Mouse (Mus musculus) gastrocnemius, postnatal 25 days (tissue): ENCODE data around the gene Cox6b2. TPM values are rescaled to one million over a fixed set of nuclear protein-coding genes. Genes with fewer than 3 reads are reported as not detected.
"Not testable (repeated sequence)": the region's sequence is repeated elsewhere in the genome, so short reads cannot be mapped to it uniquely, and the experiment has no call there.

Source experiments
- DNase-seq: peaks from one replicate; pipeline ENCODE4 v3.0.0; 2022
- long read RNA-seq, 2 experiments: library from polyadenylated mRNA; stranded (forward); transcript quantifications; one replicate each; pipeline ENCODE4 v2.0.0; 2021
- total RNA-seq, 2 experiments: library from RNA; stranded (reverse); gene quantifications; 1 replicate in 1 of 2; 2 replicates in 1 of 2; pipeline ENCODE4 v1.2.3; 2021

Gene Cox6b2
- total RNA-seq, result 1 to 10 TPM; 1.4 to 2.2 TPM
- long read RNA-seq, experiment 1, result 0 reads
- long read RNA-seq, experiment 2, partial matches to known transcripts, result 0 of 4 reads
- long read RNA-seq, experiment 2, other reads (novel, unspliced or antisense), result 0 of 4 reads

DNA sequence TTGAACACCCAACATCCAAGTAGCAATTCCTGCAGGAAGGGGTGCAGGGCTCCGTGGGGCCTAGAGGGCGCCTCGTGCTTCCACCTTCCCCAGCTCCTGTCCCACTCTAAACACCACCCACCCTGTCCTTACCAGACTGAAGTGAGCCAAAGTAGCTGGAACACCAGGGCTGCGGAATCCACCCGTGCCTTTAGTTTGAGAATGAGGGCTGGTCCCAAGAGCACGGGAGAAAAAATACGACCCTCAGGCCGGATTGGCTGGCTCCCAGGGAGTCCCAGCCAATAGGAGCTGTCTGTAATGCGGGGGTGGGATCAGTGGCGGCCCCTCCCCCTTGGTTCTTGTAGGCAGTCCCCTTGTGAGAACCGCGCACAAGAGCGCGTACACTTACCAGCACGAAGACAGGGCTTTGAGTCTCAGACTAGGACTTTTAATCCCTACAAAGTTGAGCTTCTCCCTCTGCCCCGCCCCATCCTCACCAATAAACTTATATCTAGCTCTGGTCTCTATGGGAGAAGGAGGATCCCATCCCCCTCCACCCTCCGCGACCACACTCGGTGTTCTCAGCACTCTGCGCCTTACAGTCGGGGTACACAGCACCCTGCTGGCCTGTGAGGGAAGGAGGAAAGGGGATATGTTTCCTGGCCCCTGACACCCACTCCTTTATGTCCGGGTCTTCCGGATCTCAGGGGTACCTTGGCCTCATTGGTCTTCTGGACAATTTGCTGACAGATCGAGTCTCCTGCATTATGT lies at the start of gene Cox6b2:
Gene Cox6b2, minus strand, starts transcription at position 274 of the 750 bp plus-strand sequence.
- DNase-seq, result peak; percentile 49

DNA sequence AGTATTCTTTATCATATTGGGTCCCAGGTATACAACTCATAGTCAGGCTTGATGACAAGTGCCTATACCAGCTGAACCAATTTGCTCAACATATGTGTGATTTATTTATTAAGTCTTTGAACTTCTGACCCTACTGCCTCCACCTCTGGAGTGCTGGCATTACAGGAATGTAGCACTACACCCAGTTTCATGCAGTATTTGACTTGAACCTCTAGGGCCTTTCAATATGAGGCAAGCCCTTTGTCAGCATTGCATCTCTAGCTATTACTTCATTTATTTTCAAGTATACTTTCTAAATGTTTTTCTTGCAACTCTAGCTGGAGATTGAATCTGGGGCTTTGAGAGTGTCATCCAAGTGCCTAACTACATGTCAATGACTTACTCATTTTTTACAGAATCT lies 49.4 kb upstream of the Cox6b2 start:
- no peak for DNase-seq

DNA sequence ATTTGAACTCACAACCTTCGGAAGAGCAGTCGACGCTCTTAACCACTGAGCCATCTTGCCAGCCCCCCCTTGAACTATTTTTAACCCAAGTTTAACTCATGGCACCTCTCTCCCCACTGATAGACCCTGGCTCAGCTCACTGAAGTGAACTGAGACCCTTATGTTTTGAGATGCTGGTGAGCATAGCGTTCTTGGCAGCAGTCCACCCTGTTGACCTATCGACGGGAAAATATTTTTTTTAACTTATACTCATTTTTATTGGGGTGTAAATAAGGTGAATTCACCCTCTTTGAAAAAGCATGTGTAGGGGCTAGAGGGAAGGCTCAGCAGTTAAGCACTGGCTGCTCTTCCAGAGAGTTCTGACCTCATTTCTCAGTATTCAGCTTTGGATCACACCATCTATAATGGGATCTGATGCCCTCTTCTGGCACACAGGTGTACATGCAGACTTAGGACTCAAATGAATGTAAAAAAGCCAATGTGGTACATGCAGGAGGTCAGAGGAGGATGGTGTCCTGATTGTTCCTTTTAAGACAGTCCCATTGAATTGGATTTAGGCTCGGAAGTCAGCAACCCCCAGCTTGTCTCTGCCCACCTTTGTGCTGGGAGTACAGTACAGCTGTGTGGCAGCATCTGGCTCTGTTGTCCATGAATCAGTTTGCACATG lies 43.0 kb upstream of the Cox6b2 start:
- DNase-seq, result no peak

DNA sequence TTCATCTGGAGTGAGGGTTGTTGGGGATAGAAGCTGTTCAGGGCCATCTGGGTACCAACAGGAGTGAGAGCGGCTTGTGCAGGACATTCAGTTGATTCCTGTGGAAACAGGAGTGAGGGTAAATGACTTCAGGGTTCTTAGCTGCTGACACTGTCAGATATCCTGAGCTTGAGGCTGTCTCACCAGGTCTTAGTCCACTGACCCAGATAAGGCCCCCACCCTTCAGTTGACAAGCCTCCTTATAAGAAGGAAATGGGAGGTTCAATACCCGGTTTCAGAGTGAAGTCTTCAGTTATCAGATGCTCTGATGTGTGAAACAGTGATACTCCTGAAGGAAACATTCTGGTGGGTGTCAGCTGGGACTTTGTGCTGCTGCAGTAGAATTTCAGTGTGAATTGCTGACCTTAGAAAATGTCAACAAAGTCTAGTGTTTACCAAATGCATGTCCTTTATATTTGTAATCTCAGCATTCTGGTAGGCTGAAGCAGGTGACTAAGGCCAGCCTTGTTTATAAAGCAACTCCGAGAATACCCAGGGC lies 41.8 kb upstream of the Cox6b2 start:
- no peak for DNase-seq

DNA sequence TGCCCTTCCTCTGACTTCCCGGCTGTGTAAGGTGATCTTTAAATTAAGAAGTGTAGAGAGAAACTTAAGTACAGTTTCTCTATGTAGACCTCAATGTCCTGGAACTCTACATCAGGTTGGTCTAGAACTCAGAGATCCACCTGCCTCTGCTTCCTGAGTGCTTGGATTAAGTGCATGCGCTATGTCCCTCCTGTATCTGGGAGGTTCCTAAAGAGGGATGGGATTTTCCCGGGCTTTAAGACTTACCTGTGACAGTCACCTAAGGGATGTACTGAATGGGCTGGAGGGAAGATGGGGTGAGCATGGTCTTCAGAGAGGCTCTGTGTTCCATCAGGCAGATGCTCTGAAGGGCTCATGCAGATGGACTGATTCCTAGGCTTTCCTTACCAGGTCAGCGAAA lies 40.8 kb upstream of the Cox6b2 start:
- no peak for DNase-seq

DNA sequence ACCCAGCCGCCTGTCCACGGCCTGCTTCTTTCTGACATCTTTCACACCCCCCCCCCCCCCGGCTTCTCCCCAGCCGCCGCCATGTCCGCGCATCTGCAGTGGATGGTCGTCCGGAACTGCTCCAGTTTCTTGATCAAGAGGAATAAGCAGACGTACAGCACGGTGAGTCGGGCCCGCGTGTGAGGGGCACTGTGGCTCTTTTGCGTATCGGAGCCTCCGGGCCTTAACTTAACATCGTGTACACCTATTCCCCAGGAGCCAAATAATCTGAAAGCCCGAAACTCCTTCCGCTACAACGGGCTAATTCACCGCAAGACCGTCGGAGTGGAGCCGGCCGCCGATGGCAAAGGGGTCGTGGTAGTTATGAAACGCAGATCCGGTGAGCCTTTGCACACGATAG lies 40.4 kb upstream of the Cox6b2 start:
- not testable (repeated sequence) for DNase-seq

DNA sequence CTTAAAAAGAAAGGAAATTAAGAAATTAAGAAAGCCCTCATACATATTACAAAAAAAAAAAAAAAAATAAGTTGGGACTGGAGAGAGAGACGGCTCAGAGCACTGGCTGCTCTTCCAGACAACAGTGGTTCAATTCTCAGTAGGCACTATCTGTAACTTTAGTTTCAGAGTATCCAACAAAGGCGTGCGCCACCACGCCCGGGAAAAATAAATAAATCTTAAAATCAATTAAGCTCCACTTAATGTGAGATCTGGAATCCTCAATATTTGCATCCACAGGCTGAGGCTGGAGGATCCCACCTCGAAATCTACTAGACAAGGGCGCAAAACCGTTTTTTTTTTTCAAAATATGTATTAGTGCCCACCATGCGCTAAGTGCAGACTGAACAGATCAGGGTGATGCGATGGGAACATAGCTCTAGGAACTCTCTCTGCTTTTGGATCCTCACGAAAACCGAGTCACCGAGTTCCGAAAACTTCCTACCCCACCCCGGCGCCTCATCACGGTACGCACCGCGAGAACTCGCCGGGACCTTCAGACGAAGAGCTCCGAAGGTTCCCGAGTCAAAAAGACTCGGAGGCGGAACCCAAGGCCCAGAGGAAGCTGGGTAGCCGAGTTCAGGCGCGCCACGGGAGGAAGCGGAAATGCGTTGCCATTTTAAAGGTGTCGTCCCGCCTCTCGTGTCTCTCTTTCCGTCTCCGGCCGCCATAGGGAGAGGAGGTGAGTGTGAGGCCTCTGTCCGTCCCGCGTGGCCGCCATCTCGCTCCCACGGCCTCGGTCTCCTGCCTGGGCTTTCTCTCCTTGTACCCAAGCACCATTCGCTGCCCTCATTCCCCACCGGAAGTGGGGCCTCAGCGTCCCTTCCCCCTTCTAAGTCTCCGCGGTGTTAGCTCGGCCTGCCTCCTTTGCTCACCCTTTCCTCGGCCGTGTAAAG lies 39.7 kb upstream of the Cox6b2 start, which contains the start of gene Rpl28:
Gene Rpl28, plus strand, starts transcription at position 597 of the 935 bp plus-strand sequence.
- DNase-seq, result peak; percentile 95

DNA sequence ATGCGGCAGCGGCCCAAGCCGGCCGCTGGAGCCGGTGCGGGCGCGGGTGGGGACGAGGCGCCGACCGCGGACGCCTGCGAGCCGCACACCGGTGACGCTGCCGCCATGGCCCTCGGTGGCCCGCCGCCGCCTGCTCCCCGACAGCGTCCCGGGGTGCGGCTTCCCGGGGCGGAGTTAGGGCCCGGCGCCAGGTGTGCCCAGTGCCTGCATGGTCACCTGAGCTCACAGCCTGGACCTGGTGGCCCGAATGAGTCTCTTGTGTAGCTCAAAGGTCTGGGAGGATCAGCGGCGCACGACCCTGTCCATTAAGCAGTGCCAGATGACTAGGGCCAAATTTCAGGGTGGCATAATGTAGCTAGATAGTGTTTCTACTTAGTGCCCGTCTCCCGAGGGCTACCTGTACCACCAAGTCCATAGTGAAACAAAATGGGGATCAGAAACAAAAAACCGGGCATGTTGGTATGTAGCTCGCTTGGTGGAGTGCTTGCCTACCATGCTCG lies 36.6 kb upstream of the Cox6b2 start, which contains the start of gene Tmem238:
Gene Tmem238, minus strand, starts transcription at position 221 of the 500 bp plus-strand sequence.
- DNase-seq, result peak; percentile 54

DNA sequence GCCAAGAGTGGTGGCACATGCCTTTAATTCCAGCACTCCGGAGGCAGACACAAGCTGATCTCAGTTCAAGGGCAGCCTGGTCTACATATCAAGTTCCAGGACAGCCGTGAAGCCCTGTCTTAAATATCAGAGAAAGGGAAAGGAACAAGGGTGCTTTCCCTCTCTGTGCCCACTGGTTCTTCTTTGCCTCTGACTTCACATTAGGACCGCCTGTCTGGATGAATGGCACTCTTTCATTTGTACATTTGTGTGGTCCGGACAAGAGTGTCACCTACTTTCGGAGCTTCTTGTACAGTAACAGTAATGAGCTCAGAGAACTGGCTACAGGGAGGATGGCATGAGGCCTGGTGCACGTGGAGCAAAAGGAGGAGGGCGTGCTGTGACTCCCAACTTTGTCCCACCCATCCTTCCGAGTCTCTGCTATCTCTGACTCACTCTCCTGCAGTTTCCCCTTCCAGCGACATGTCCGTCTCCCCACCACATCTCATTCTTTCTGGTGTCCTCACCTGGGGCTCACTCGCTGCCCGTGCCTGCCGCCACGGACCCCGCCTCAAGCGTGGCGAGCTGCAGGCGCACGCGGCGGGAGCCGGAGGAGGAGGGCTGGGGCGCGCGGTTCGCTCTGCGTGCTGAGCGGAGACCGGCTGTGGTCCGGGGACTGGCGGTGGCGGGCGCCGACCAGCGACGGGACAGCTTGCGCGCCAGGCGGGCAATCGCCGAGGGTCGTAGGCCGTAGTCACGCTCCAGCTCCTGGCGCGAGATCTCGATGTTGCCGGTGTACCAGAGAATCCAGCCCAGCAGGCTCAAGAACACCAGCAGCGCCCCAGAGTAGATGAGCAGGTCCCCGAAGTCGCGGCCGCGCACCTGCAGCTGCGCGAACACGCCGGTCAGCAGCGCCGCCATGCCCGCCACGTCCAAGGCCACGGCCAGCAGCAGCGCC lies 35.9 kb upstream of the Cox6b2 start:
- peak; percentile 53 for DNase-seq

DNA sequence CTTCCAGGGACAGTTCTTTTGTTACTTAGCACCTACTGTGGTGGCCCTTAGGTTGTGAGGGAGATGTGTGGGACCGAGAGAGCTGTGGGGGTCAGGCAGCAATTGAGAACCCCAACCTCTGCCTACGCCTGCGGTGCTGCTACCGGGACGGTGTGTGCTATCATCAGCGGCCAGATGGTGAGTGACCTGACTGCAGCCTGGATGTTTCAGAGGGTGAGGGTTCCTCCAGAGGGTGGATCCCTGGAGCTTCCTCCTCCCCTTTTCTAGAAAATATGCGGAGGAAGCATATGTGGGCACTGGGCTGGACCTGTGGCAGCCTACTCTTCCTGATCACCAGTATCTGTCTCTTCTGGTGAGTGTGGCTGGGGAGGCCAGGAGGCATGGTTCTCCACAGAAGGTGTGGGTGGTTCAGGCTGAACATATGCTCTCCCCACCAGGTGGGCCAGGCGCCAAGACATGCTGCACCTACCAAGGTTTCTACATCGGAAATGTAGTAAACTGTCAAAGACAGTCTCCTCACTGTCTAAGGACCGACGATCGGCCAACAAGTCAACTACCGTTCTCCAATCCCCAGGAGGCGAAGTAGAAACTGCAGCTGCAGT lies 30.9 kb upstream of the Cox6b2 start:
- no peak for DNase-seq

DNA sequence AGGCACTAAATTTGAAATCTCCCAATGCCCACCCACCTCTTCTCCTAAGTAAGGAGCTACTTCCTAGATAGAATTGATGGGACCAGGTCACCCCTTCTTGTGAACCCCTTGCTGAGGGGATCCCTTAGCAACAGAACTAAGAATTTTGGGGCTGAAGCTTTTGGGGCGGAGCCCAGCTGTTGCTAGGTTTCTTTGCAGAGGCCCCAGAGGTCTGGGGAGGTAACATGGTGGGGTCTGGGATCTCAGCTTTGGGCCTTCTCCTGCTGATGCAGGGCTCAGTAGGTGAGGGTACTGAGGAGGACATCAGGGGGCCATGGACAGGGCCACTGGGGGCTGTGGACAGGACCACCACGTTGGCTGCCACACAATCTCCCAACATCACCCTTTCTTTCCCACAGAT lies 29.9 kb upstream of the Cox6b2 start, which contains the start of the genes Il11 and Tmem190:
Gene Il11, minus strand, starts transcription at position 101 of the 400 bp plus-strand sequence.
Gene Tmem190, plus strand, starts transcription at position 179 of the 400 bp plus-strand sequence.
- no peak for DNase-seq

DNA sequence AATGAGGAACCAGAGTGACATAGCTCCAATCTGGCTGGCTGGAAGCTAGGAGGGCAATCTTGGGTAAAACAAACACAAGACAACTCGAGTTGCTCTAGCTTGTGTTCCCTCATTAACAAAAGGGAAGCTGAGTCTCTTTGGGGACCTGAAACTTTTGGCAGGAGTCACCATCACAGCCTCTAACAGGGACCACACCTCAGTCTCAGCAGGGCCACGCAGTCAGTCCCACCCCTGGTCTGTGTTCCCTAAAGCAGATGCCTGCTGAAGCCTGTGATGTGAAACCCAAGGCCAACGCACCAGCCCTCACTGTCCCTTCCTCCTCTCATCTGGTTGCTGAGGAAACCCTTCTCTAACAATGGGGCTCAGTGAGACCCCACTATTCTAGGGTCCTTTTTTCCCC lies 29.2 kb upstream of the Cox6b2 start:
- no peak for DNase-seq

DNA sequence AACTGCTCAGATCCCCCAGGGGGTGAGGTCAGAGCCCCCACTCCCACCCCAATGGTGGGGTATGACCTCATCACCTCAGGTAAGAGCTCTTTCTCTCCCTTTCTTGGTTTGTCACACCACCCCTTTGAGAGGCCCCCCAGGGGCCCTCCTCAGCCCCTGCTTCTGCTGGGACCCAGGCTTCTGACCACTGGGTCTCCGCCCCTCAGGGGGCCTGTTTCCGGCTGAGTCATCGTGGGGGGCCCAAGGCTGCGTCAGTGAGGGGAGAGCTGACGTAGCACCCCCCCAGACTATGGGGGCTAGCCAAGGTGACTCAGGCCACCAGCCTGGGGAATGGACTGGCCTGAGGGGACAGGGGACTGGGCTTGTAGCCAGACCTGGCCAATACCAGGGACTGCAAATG lies 27.0 kb upstream of the Cox6b2 start:
- DNase-seq, result no peak

DNA sequence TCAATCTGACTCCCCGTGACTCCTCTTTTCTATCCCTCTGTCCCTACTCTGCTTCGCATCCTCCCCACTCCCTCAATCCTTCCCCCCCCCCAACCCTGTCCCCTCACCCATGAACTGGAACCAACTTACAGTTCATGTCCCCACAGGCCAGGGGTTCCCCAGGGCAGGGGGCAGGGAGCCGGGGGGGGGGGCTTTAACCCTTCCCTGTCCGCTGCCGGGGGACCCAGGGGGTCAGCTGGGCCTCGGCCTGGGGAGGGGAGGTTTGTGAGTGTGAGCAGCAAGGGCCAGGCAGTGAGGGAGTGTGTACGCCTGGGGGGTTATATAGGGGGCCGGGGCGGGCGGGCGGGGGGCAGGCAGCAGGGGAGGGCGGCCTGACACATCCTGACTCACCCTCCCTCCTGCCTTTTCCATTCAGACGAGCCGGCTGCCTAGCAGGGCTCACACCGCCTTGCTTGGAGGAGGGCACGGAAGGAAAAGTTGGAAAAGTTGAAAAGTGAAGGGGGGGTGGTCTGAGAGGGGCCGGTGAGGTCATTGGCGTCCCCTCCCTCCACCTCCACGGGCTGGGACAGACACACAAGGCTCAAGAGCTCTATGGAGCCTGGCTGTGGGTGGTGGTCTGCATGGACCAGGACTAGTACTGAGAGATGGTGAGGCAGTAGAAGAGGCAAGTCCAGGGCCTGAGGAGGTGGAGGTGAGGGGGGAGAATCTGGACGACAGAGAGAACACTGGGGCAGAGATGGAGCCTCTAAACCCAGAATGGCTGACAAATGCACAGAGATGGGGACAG lies 25.1 kb upstream of the Cox6b2 start:
- no peak for DNase-seq

DNA sequence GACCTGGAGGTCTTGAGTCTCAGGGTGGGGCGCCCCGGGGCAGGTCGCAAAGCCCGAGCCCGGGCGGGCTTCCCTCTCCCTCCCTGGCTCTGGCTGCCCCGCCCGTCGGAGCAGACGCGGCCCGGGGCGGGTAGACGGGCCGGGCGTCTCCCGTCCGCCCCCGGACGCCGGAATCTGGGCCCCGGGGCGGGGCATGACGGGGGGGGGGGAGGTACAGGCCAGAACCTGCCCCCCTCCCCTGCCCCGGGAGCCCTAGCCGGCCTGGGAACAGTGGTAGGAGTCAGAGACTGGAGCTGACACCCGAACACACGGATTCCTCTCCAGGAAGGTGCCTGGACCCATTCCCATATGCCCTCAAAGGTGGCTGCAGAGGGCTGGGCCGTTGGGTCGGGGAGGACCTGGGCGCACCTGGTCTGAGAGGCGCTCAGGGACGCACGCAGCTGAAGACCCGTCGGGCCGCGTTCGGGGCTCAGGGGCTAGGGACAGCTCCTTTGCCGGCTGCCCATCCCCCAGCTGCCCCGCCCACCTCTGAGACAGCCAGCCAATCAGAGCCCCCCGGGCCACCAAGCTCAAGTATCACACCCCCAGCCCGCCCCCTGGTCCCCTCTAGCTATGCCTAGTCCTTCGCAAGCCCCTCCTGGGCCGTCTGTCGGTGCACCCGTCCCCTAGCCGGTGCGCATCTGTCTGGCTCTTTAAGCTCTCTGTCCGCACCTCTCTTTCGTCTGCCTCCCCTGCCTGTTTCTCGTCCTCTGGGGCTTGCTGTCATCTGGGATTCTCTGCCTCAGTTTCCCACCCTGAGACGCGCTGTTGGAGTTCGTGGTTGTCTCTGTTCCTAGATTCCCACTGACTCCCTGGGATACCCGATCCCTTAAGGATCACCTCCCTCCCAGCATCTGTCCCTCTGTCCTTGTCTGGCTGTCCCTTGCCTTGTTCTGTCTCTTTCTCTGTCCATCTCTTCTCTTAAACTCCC lies 24.3 kb upstream of the Cox6b2 start:
- peak; percentile 57 for DNase-seq

DNA sequence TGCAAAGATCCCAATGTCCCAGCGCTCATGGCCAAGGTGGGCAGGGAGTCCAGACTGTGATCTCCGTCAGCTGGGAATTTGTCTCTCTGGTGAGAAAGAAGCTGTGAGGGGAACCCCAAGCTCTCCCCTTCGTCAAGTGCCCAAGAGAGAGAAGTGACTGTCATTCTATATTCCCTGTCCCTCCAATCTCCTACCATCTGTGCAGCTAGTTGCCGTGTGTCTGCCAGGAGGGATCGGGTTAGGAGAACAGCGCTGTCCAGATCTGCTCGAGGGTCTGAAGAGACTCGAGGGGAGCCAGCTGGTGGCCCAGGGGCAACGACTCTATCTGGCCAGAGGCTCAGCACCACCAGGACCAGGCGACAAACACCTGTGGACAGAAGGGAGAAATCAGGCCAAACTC lies 23.2 kb upstream of the Cox6b2 start:
- DNase-seq, result no peak

DNA sequence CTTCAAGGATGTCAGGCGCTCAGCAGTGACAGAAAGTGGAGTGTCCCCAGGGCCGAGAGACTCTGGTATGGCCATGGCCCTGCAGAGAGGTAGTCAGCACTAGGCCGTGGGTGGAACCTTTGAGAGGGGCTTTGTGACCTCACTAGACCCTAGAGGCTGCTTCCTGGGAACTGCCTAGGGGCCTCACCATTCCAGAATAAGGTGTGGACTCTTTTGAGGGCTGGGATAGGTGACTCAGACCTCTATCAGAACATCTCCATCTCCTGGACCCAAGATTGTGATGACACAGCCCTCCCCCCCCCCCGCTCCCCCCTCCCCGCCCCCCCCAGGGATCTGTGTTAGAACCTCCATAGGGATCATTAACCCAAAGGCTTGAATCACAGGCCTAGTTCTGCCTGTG lies 18.3 kb upstream of the Cox6b2 start, which contains the start of gene Fam71e2:
Gene Fam71e2, minus strand, starts transcription at position 101 of the 400 bp plus-strand sequence.
- DNase-seq, result no peak
